Mouse (Mus musculus): ENCODE data around the gene Itga2. TPM values are rescaled to one million over a fixed set of nuclear protein-coding genes. Genes with fewer than 3 reads are reported as not detected.

The Itga2 gene
- total RNA-seq (2014; fragmentation: Nextera tagmentation): 0.13 and 0.51 TPM in 2 replicates
- 0.15 and 1.0 TPM in 2 replicates for total RNA-seq (2017)

GRCm38 (mm10) chr13:114931775-114932294, at the start of gene Itga2:
Gene Itga2, minus strand, starts transcription at chr13:114932100.
- peak; percentile 84 for ATAC-seq (replicated peaks; ENCODE audit: poor library complexity, severe bottlenecking)

- ATAC-seq (replicated peaks; ENCODE audit: poor library complexity, severe bottlenecking): peak; percentile 62
These were observed 49.0 kb upstream of the Itga2 start for GRCm38 (mm10) chr13:114980831-114981419.

DNA sequence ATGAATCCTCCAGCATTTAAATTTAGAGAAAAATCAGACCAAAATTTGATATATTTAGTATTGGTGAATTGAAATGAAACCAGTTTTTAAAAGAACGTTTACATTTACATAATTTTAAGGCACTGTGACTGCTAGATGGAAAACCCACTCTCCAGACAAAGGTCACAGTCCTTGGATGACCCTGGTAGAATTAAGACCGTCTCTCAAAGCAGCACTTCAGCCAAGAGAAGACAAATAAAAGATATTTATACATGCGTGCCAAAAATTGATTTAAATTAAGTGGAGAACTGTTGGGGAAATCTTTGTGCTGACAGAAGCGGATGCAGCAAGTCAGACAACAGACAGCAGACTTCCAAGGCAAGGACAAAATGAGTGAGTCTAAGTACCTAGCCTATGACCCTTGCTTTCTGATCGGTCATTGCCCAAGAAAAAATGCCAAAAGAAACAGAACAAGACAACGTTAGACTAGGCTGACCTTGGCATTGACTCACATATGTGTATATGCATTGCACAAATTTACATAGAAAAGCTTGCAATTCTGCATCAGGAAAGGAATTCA, 42.7 kb upstream of the Itga2 start:
- ATAC-seq (replicated peaks; ENCODE audit: poor library complexity, severe bottlenecking): no peak

DNA sequence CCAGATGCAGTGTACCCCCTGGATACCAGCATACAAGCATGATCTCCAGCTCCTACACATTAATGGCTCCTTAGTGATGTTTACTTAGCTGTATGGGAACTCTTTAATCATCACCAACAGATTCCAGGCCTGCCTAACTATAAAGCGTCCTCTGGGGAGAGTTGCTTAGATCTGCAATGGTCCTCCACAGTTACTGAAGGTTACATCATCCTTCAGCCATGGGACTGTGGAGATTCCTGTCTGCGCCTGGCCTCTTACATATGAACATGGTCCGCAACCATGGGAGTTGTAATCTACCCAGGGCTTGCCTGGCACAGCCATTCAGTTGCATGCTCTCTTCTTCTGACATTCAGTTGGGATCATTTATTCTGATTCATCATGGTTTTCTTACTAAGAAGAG, 40.0 kb upstream of the Itga2 start:
- no peak for ATAC-seq (replicated peaks; ENCODE audit: poor library complexity, severe bottlenecking)

DNA sequence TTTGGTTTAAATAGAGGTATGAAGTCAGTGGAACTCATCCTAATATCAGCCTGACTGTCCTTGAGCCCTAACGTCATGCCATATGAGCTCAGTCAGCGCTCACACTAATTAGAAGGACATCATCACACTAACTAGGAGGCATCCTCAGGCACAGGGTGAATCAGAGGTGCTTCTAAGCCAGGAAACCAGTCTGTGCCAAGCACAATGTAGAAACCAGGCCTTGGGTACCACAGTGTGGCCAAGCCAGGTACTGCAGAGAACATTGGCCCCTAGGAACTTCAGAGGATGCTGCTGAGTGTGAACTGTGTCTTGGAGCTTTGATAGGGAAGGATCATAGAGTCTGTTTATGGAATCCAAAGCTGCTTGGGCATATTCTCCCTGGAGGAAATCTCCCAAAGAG, 32.3 kb upstream of the Itga2 start:
- ATAC-seq (replicated peaks; ENCODE audit: poor library complexity, severe bottlenecking): peak; percentile 100

GRCm38 (mm10) chr13:114954516-114954915, 22.6 kb upstream of the Itga2 start:
- ATAC-seq (replicated peaks; ENCODE audit: poor library complexity, severe bottlenecking): peak; percentile 54; the same call in 1 of the 2 replicates

DNA sequence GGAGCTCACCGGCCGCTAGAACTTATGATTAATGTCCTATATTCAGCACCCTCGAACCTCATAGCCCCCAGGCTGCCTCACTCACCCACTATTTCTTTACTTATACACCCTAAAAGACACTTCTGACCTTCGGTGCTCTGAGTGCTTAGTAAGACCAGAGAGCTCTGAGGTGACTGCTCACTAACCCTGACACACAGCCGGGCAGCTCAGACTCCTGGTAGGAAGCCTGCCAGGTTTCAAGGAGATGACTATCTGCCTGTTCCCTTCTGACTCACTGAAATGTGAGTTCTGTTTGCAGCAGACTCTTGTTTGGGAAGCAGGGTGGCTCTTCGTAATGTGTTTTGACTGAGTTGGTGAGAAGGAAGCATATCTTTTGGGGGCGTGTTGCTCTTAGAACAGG, 1.6 kb upstream of the Itga2 start:
- no peak for ATAC-seq (replicated peaks; ENCODE audit: poor library complexity, severe bottlenecking)

- ATAC-seq (replicated peaks; ENCODE audit: poor library complexity, severe bottlenecking): peak; percentile 34
These were observed 777 bp downstream of the Itga2 start for GRCm38 (mm10) chr13:114930996-114931649.

DNA sequence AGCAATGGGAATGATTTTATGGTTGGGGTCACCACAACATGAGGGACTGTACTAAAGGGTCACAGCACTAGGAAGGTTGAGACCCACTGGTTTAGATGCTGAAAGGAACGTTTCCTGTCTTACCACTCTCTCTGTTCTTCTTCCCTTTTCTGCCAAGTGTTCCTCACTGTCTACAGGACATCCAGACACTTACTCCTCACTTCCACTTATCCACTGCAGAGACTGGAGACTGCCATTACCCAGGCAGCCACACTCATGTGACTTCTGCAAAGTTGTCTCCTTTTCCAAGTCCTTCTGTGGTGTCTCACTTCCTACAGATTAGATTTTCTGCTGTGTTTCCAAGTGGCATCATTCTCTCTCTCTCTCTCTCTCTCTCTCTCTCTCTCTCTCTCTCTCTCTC, 7.1 kb downstream of the Itga2 start:
- peak; percentile 100 for ATAC-seq (replicated peaks; ENCODE audit: poor library complexity, severe bottlenecking)

DNA sequence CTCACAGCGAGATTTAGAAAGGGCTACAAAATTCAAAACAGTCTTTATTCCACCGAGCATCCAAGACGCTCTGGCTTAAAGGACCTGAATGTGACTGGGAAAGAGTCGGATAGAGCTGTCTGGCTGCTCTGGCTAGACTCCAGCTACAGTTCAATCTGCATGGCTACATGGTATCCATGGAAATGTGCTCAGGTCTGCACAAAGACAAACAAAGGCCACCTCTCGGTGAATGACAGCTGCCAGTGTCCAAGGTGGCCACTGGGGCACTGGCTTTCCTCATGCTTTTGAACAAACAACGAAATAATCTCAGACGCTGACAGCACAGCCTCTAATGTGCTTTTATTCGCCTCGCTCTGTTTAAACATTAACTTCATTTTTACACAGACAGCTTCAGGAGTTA, 8.6 kb downstream of the Itga2 start:
- no peak for ATAC-seq (replicated peaks; ENCODE audit: poor library complexity, severe bottlenecking)

- ATAC-seq (replicated peaks; ENCODE audit: poor library complexity, severe bottlenecking): peak; percentile 92
These were observed 16.1 kb downstream of the Itga2 start for GRCm38 (mm10) chr13:114915767-114916166.

DNA sequence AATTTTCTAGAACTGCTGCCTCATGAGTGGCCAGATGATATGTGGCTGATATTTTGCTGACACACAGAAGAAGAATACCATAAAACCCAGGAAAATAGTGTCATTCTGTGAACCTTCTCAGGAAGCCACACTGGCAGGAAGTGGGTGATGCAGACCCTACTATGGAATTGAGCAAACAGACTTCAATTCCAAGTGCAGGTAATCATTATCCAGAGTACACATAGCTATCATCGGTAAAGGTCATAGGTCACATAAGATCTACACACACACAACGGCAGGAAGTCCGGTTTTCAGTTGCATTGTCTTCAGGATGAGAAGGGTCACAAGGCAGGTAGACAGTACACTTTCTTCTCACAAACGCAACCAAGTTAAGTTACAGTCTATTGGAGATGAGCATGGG, 16.9 kb downstream of the Itga2 start:
- no peak for ATAC-seq (replicated peaks; ENCODE audit: poor library complexity, severe bottlenecking)

DNA sequence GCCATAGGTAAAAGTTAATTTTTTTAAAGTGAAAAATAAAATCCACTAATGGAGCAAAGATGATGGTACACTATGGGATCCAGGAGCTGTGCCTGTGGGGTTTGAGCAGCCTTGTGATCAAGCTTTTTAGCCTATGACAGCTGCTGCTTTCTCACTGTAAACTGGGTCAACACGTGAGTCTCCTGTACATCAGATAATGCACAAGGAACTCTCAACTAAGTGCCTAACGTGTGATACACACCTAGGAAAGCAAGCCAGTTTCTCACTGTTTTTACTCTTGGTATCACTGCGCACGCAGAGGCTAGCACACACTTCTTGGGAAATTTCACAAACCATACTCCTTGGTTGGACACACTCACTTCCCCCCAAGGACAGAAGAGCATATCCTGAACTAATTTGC, 17.3 kb downstream of the Itga2 start:
- peak; percentile 52 for ATAC-seq (replicated peaks; ENCODE audit: poor library complexity, severe bottlenecking)

DNA sequence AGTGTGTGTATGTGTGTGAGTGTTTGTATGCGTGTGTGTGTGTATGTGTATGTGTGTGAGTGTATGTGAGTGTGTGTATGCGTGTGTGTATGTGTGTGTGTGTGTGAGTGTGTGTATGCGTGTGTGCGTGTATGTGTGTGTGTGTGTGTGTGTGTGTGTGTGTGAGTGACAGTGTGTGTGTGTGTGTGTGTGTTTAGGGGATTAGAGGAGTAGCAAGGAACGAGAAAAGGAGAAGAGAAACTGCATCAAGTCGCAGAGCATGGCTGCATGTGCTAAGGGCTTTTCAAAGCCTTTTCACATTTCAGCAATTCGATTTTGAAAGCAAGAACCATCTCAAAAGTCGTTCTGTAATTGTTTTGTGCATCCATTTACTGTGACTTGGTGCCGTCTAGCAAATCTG, 21.3 kb downstream of the Itga2 start:
- peak; percentile 64 for ATAC-seq (replicated peaks; ENCODE audit: poor library complexity, severe bottlenecking)

- ATAC-seq (replicated peaks; ENCODE audit: poor library complexity, severe bottlenecking): no peak
These were observed 22.4 kb downstream of the Itga2 start for GRCm38 (mm10) chr13:114909514-114909913.

- ATAC-seq (replicated peaks; ENCODE audit: poor library complexity, severe bottlenecking): no peak
These were observed 24.0 kb downstream of the Itga2 start for GRCm38 (mm10) chr13:114907876-114908275.

DNA sequence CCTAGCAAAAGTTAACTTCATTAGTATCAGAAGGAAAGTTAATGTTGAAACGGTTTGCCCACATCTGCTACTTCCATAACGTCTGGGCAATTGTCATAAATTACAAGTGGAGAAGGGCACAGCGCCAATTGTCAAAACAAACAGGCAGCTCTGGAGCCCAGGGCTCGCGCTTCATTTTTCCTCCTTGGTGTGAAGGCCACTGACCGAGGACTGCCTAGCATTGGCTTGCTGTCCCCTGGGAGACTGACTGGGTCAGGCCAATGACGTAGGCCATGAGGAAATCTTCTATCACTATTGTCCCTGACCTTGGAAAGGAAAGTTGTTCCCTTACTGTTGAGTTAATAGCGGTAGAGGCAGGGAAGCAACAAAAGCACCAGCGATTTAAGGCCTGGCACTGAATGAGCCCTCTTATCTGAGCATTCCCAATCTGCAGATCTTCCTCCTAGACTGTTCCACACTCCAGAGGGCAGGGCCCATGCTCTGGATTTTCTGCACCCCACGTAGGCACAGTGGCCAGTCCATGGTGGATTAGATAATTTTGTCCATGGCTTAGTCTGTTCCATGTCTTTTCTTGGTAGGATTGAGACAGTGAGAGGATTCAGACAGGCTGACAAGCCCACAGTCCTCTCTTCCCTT, 35.0 kb downstream of the Itga2 start:
- ATAC-seq (replicated peaks; ENCODE audit: poor library complexity, severe bottlenecking): peak; percentile 14; the same call in 1 of the 2 replicates

DNA sequence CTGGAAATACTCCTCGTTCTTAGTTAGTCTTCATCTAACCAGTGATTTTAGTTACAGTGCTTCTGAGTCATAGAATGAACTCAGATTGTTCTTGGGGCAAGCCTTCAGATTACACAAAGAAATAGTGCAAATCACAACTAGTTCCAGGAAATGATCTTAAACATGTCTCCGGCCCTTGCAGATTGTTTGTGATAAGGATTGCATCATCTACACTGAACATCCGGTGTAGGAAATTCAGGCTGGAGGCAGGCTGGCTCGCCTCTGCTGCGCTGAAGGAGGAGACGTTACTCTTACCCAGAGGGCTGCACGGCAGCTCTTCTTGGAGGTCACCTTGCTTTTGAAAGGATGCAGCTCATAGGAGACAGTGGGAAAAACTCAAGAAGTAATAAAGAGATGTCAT, 36.0 kb downstream of the Itga2 start:
- ATAC-seq (replicated peaks; ENCODE audit: poor library complexity, severe bottlenecking): peak; percentile 90

GRCm38 (mm10) chr13:114894718-114895117, 37.2 kb downstream of the Itga2 start:
- peak; percentile 22 for ATAC-seq (replicated peaks; ENCODE audit: poor library complexity, severe bottlenecking)

DNA sequence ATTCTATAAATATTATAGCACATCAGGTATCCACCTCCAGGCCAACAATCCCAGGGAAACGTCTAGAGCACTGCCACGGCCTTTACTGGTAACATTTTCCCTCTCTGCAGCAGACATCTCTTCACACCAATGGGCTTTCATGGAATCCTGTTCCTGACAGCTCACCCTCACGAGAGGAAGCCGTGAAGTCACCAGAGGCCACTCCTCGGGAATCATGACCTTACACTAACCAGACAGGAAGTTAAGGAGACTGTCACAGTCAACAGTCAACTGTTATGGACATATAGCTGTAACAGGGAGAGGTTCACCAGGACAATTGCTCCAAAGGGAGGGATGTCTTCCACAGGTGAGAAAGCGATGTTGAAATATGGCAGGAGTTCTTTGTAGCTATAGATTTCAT, 40.2 kb downstream of the Itga2 start:
- no peak for ATAC-seq (replicated peaks; ENCODE audit: poor library complexity, severe bottlenecking)

DNA sequence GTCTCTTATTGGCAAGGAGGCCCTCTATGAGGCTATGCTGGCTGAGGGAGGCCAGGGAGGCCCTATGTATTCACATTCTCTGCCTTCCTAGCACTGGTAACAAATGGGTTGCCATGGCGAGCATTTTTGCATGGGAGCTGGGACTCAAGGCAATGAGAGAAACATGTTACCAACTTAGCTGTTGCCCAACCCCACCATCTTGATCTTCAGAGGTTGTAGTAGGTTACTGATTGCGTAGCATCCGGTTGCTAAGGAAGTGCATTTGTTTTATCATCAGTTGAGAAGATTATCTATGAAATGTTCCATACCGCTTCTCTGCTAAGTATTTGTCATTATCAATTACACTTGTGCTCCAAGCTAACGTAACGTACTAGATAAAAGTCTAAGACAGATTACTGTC, 44.2 kb downstream of the Itga2 start:
- peak; percentile 75 for ATAC-seq (replicated peaks; ENCODE audit: poor library complexity, severe bottlenecking)

All from granulocyte monocyte progenitor cell, adult 5-6 weeks (primary cell).